In genomic region chr5:115770048-115770447, GRCm38 (mm10) we compare ENCODE assay signal across 15 mouse cellular contexts. TPM values are rescaled to one million over a fixed set of nuclear protein-coding genes. Genes with fewer than 3 reads are reported as not detected.
DNase-seq lines count a peak whose midpoint lies in the region; ATAC-seq and TF ChIP-seq lines count a peak whose summit lies in the region.
"Had no signal": no experiment of that assay in that cellular context is flagged by ENCODE, and none has a peak within 500 bp of the region (broad histone marks: within the 10 kb centered on the region; RNA-seq: fewer than 3 reads in every experiment).

No protein-coding gene starts in this region.

- DNase-seq in heart, adult 2 months = no peak
- no peak for DNase-seq in lung, postnatal 0 days (ENCODE audit: low spot score)
- DNase-seq in lung, postnatal 36 days = no peak
- peak; percentile 57 for DNase-seq in MEL (ENCODE audit: low read depth, low spot score)
- no peak for DNase-seq in stomach, postnatal 0 days (ENCODE audit: low spot score)
- no peak for DNase-seq in right cerebral cortex, adult 2 months (ENCODE audit: low spot score in 2 of 2)
- DNase-seq in embryonic facial prominence, embryonic 10.5 days (ENCODE audit: low spot score) = no peak
- DNase-seq: cerebellum, adult 11 months; gastrocnemius, adult 2 months; heart, postnatal 4 days; layer of hippocampus, postnatal 36 days had no signal

- TF ChIP-seq POLR2A in heart, adult 2 months (IDR thresholded peaks at IDR 0.05; ENCODE audit: insufficient read depth, low read depth, low read length) = no peak
- no peak for TF ChIP-seq POLR2A in MEL (IDR thresholded peaks at IDR 0.05; ENCODE audit: control insufficient read depth in 1 of 2, insufficient read depth in 1 of 2, low read depth in 1 of 2, low read length in 2 of 2, poor library complexity in 1 of 2)

- no peak for ATAC-seq in heart, embryonic 11.5 days (replicated peaks; ENCODE audit: insufficient number of reproducible peaks, low FRiP score, low TSS enrichment)
- ATAC-seq in lung, postnatal 0 days = no peak
- no peak for ATAC-seq in stomach, postnatal 0 days (ENCODE audit: low FRiP score, low TSS enrichment)

- no peaks in the 10 kb centered on the region for H3K4me1 ChIP-seq in heart, adult 2 months (ENCODE audit: control insufficient read depth, insufficient read depth, low read length)
- no peaks in the 10 kb centered on the region for H3K4me1 ChIP-seq in heart, embryonic 11.5 days (ENCODE audit: control insufficient read depth, insufficient read depth, low read length)
- no peaks in the 10 kb centered on the region for H3K4me1 ChIP-seq in lung, postnatal 0 days (ENCODE audit: insufficient read depth, low read depth, low read length)
- H3K4me1 ChIP-seq in MEL (ENCODE audit: control insufficient read depth in 1 of 2, insufficient read depth in 2 of 2, low read length in 2 of 2) = no peaks in the 10 kb centered on the region
- H3K4me1 ChIP-seq in stomach, postnatal 0 days (replicated peaks; ENCODE audit: control insufficient read depth, insufficient read depth) = no peaks in the 10 kb centered on the region
- no peaks in the 10 kb centered on the region for H3K4me1 ChIP-seq in embryonic facial prominence, embryonic 10.5 days
- H3K4me1 ChIP-seq: heart, embryonic 10.5 days; lung, embryonic 15.5 days had no signal

- H3K4me3 ChIP-seq in heart, adult 2 months = no peak overlapping the region
- H3K4me3 ChIP-seq in heart, embryonic 11.5 days (ENCODE audit: low read depth, low read length) = no peak overlapping the region
- H3K4me3 ChIP-seq in lung, postnatal 0 days (ENCODE audit: low read depth, low read length) = no peak overlapping the region
- H3K4me3 ChIP-seq in MEL (ENCODE audit: control insufficient read depth in 1 of 2, insufficient read depth in 1 of 2, low read depth in 2 of 2, low read length in 2 of 2) = no peak overlapping the region
- no peak overlapping the region for H3K4me3 ChIP-seq in stomach, postnatal 0 days (ENCODE audit: low read depth, low read length)
- no peak overlapping the region for H3K4me3 ChIP-seq in embryonic facial prominence, embryonic 10.5 days
- H3K4me3 ChIP-seq: gastrocnemius, adult 2 months; heart, embryonic 10.5 days; lung, embryonic 15.5 days; myocyte had no signal

- H3K9me3 ChIP-seq in heart, embryonic 11.5 days (replicated peaks; ENCODE audit: control insufficient read depth, low read length) = peaks cover 5% of the 10 kb centered on the region; the same call in 1 of the 2 replicates
- H3K9me3 ChIP-seq in lung, postnatal 0 days (ENCODE audit: low read length) = no peaks in the 10 kb centered on the region
- H3K9me3 ChIP-seq in MEL (replicated peaks; ENCODE audit: insufficient read depth, low read length) = no peaks in the 10 kb centered on the region
- H3K9me3 ChIP-seq in stomach, postnatal 0 days (ENCODE audit: control insufficient read depth, low read length) = no peaks in the 10 kb centered on the region
- H3K9me3 ChIP-seq in embryonic facial prominence, embryonic 10.5 days = peaks cover 7% of the 10 kb centered on the region; the same call in 1 of the 2 replicates
- H3K9me3 ChIP-seq: heart, embryonic 10.5 days; lung, embryonic 15.5 days had no signal

- TF ChIP-seq CTCF in heart, adult 2 months (IDR thresholded peaks at IDR 0.05) = peak; percentile 12; the same call in 1 of the 2 replicates
- TF ChIP-seq CTCF in lung, postnatal 0 days (IDR thresholded peaks at IDR 0.05) = 0 out of 2 replicates have a peak, but pooled peaks have one; percentile 10
- peak; percentile 24 to 43 (median 38); a peak in 5 of 6 replicates for TF ChIP-seq CTCF in MEL (IDR thresholded peaks at IDR 0.05 in 2 of 3, conservative IDR thresholded peaks at IDR 0.05 in 1 of 3; ENCODE audit: control insufficient read depth in 1 of 3, insufficient read depth in 1 of 3, low read depth in 2 of 3, low read length in 3 of 3, poor library complexity in 1 of 3, severe bottlenecking in 1 of 3)
- TF ChIP-seq CTCF in stomach, postnatal 0 days (IDR thresholded peaks at IDR 0.05; ENCODE audit: low read depth) = peak; percentile 23

- no peaks in the 10 kb centered on the region for H3K79me2 ChIP-seq in heart, adult 2 months (replicated peaks; ENCODE audit: control insufficient read depth, insufficient read depth, low read length)
- no peaks in the 10 kb centered on the region for H3K79me2 ChIP-seq in MEL (ENCODE audit: control insufficient read depth, insufficient read depth, low read length, poor library complexity)

- intact Hi-C loops in heart, adult 2 months (cut with DNase I) = no loop called here

- WGBS in heart, adult 2 months = 86% methylated on average over 4 of the region's 4 CpGs
- 84% methylated on average over 4 of the region's 4 CpGs for WGBS in heart, embryonic 11.5 days (ENCODE audit: insufficient replicate concordance)
- 84% methylated on average over 4 of the region's 4 CpGs for WGBS in lung, postnatal 0 days
- WGBS in stomach, postnatal 0 days = 91% methylated on average over 4 of the region's 4 CpGs
- 85% methylated on average over 4 of the region's 4 CpGs for WGBS in embryonic facial prominence, embryonic 10.5 days

- H3K27me3 ChIP-seq in heart, adult 2 months (ENCODE audit: control insufficient read depth, insufficient read depth, low read length) = no peaks in the 10 kb centered on the region
- no peaks in the 10 kb centered on the region for H3K27me3 ChIP-seq in heart, embryonic 11.5 days (ENCODE audit: control insufficient read depth, insufficient read depth, low read length)
- H3K27me3 ChIP-seq in lung, postnatal 0 days (replicated peaks; ENCODE audit: insufficient read depth, low read length) = no peaks in the 10 kb centered on the region
- H3K27me3 ChIP-seq in MEL (ENCODE audit: control insufficient read depth in 1 of 2, insufficient read depth in 2 of 2, low read length in 2 of 2) = 0 out of 4 replicates have a peak, but pooled peaks cover 0 to 1% of the 10 kb centered on the region in 2 experiments
- no peaks in the 10 kb centered on the region for H3K27me3 ChIP-seq in stomach, postnatal 0 days (ENCODE audit: control insufficient read depth, insufficient read depth, low read length)
- no peaks in the 10 kb centered on the region for H3K27me3 ChIP-seq in embryonic facial prominence, embryonic 10.5 days (replicated peaks; ENCODE audit: low read depth, poor library complexity, severe bottlenecking)
- H3K27me3 ChIP-seq: lung, embryonic 15.5 days had no signal

- no peak for TF ChIP-seq EP300 in heart, adult 2 months (IDR thresholded peaks at IDR 0.05; ENCODE audit: insufficient read depth, low read depth, low read length)
- no peak for TF ChIP-seq EP300 in lung, postnatal 0 days (IDR thresholded peaks at IDR 0.05)
- TF ChIP-seq EP300 in MEL (IDR thresholded peaks at IDR 0.05; ENCODE audit: low read depth in 1 of 2, low read length in 2 of 2) = no peak
- TF ChIP-seq EP300 in stomach, postnatal 0 days (optimal IDR thresholded peaks at IDR 0.05) = no peak

- H3K4me2 ChIP-seq in heart, embryonic 11.5 days = no peak overlapping the region
- H3K4me2 ChIP-seq in lung, postnatal 0 days (replicated peaks; ENCODE audit: low read depth, low read length) = no peak overlapping the region
- no peak overlapping the region for H3K4me2 ChIP-seq in stomach, postnatal 0 days (replicated peaks; ENCODE audit: low read depth)
- H3K4me2 ChIP-seq: lung, embryonic 15.5 days had no signal

- no peak overlapping the region for H3K27ac ChIP-seq in heart, adult 2 months
- H3K27ac ChIP-seq in heart, embryonic 11.5 days (ENCODE audit: low read depth, low read length) = no peak overlapping the region
- no peak overlapping the region for H3K27ac ChIP-seq in lung, postnatal 0 days (ENCODE audit: low read length)
- H3K27ac ChIP-seq in MEL (ENCODE audit: control insufficient read depth, low read depth, low read length) = no peak overlapping the region
- H3K27ac ChIP-seq in stomach, postnatal 0 days (replicated peaks) = no peak overlapping the region
- H3K27ac ChIP-seq in embryonic facial prominence, embryonic 10.5 days (replicated peaks) = no peak overlapping the region
- H3K27ac ChIP-seq: gastrocnemius, adult 2 months; heart, embryonic 10.5 days; lung, embryonic 15.5 days had no signal

- H3K9ac ChIP-seq in heart, adult 2 months (ENCODE audit: low read depth, low read length) = no peak overlapping the region
- H3K9ac ChIP-seq in heart, embryonic 11.5 days (ENCODE audit: low read depth, low read length) = no peak overlapping the region
- H3K9ac ChIP-seq in lung, postnatal 0 days (replicated peaks; ENCODE audit: low read depth) = no peak overlapping the region
- no peak overlapping the region for H3K9ac ChIP-seq in MEL (ENCODE audit: control insufficient read depth, low read depth, low read length, poor library complexity, severe bottlenecking)
- no peak overlapping the region for H3K9ac ChIP-seq in stomach, postnatal 0 days (ENCODE audit: low read length)
- H3K9ac ChIP-seq: lung, embryonic 15.5 days had no signal

- no peaks in the 10 kb centered on the region for H3K36me3 ChIP-seq in heart, adult 2 months (ENCODE audit: control insufficient read depth, insufficient read depth, low read length)
- H3K36me3 ChIP-seq in heart, embryonic 11.5 days (ENCODE audit: control insufficient read depth, insufficient read depth, low read length) = no peaks in the 10 kb centered on the region
- no peaks in the 10 kb centered on the region for H3K36me3 ChIP-seq in lung, postnatal 0 days (ENCODE audit: insufficient read depth, low read length)
- no peaks in the 10 kb centered on the region for H3K36me3 ChIP-seq in MEL (ENCODE audit: control insufficient read depth in 1 of 2, insufficient read depth in 2 of 2, low read length in 2 of 2)
- H3K36me3 ChIP-seq in stomach, postnatal 0 days (ENCODE audit: control insufficient read depth, insufficient read depth, low read length) = no peaks in the 10 kb centered on the region
- no peaks in the 10 kb centered on the region for H3K36me3 ChIP-seq in embryonic facial prominence, embryonic 10.5 days (replicated peaks)
- H3K36me3 ChIP-seq: heart, embryonic 10.5 days; lung, embryonic 15.5 days had no signal

- TF ChIP-seq RAD21 in MEL (IDR thresholded peaks at IDR 0.05; ENCODE audit: low read depth, low read length) = no peak

TF ChIP-seq in MEL, 35 proteins besides CTCF, POLR2A, EP300 and RAD21 (continues in another document):
- TF ChIP-seq MYB (IDR thresholded peaks at IDR 0.05; ENCODE audit: low read depth, low read length) (no peak), TAL1 (IDR thresholded peaks at IDR 0.05; ENCODE audit: low read length) (no peak), NELFE (IDR thresholded peaks at IDR 0.05; ENCODE audit: low read depth, low read length) (no peak), USF1 (IDR thresholded peaks at IDR 0.05; ENCODE audit: low read depth, low read length) (no peak)

RNA-seq across cellular contexts. Expression of gene Bicdl1, which starts 38.6 kb away (rescaled TPM):
- total RNA-seq in heart, adult 2 months (2021) = 1 to 10 TPM; 4.6 to 6.1 TPM
- 10.1 and 10.4 TPM in 2 replicates for polyA plus RNA-seq in heart, adult 2 months (2012; rRNA removed)
- 4.4 and 6.6 TPM in 2 replicates for polyA plus RNA-seq in heart, embryonic 11.5 days (2014; fragmentation: Nextera tagmentation; extraction: Ambion mirVana)
- polyA plus RNA-seq in lung, postnatal 0 days (2015; fragmentation: Nextera tagmentation; extraction: Ambion mirVana) = 12.4 and 14.1 TPM in 2 replicates
- 3.5 and 4.2 TPM in 2 replicates for total RNA-seq in MEL (2012; rRNA removed)
- polyA plus RNA-seq in MEL (2012; ENCODE audit: insufficient read depth in 1 of 2, insufficient read length in 2 of 2, low read depth in 1 of 2, low replicate concordance in 2 of 2, missing spikeins in 1 of 2) = 10 to 100 TPM in 1 of 2 experiments, not detected in 1; 13.4 TPM
- 16.0 and 16.8 TPM in 2 replicates for polyA plus RNA-seq in stomach, postnatal 0 days (2015; fragmentation: Nextera tagmentation; extraction: Ambion mirVana)
- 8.7 and 9.1 TPM in 2 replicates for polyA plus RNA-seq in embryonic facial prominence, embryonic 10.5 days (2016; fragmentation: Nextera tagmentation; extraction: Ambion mirVana)
